Mouse (Mus musculus) bone marrow macrophage, adult 2 months (primary cell): ENCODE measurements around the gene 1700008O03Rik. TPM values are rescaled to one million over a fixed set of nuclear protein-coding genes. Genes with fewer than 3 reads are reported as not detected.

Experiments used
- H3K27ac ChIP-seq: 2 replicates; pipeline ENCODE4 v1.5.1; 2012; ENCODE audit warnings: low read depth, low read length; ENCODE audit not compliant: insufficient read depth
- H3K4me1 ChIP-seq: 2 replicates; pipeline ENCODE4 v1.6.1; 2012; ENCODE audit warnings: low read length; ENCODE audit not compliant: control insufficient read depth, insufficient read depth
- H3K4me3 ChIP-seq: 2 replicates; pipeline ENCODE4 v1.5.1; 2012; ENCODE audit warnings: mild to moderate bottlenecking, low read length, moderate library complexity; ENCODE audit not compliant: insufficient read depth
- CTCF ChIP-seq: IDR thresholded peaks from 2 replicates; pipeline ENCODE4 v1.5.1; 2012; ENCODE audit warnings: low read depth, mild to moderate bottlenecking, low read length, moderate library complexity
- POLR2A ChIP-seq: IDR thresholded peaks from 2 replicates; pipeline ENCODE4 v1.6.1; 2012; ENCODE audit warnings: mild to moderate bottlenecking, low read depth, low read length, borderline replicate concordance
- polyA plus RNA-seq: library from polyadenylated mRNA; stranded (reverse); fragments of >200 nt; gene quantifications from 2 replicates; pipeline ENCODE4 v1.2.4, GENCODE M21; 2012; ENCODE audit not compliant: missing spikeins, insufficient read depth, insufficient read length

Gene 1700008O03Rik
- polyA plus RNA-seq, 1 experiment = 1.2 TPM

GRCm38 (mm10) chr7:44378290-44378689 is 7.3 kb downstream of the 1700008O03Rik start:
- H3K4me1 ChIP-seq = peaks cover 27% of the 10 kb centered on the region
- H3K27ac ChIP-seq = no peak overlapping the region
- H3K4me3 ChIP-seq = no peak overlapping the region
- no peak for TF ChIP-seq CTCF
- no peak for TF ChIP-seq POLR2A

- Histone ChIP-seq H3K4me1 (peaks cover 33% of the 10 kb centered on the region), H3K4me3 (no peak overlapping the region), H3K27ac (no peak overlapping the region)
- TF ChIP-seq POLR2A (no peak), CTCF (no peak)
Observed at GRCm38 (mm10) chr7:44375793-44376192, 9.8 kb downstream of the 1700008O03Rik start.

GRCm38 (mm10) chr7:44375207-44375606 is 10.4 kb downstream of the 1700008O03Rik start:
- H3K4me3 ChIP-seq = peak overlapping the region; percentile 69; the same call in 1 of the 2 replicates
- H3K4me1 ChIP-seq = peaks cover 33% of the 10 kb centered on the region
- TF ChIP-seq CTCF (no peak), POLR2A (no peak)
- H3K27ac ChIP-seq = no peak overlapping the region

GRCm38 (mm10) chr7:44374756-44375155 is 10.9 kb downstream of the 1700008O03Rik start:
- peak overlapping the region; percentile 35 for H3K27ac ChIP-seq
- no peak for TF ChIP-seq POLR2A
- TF ChIP-seq CTCF = no peak
- peak overlapping the region; percentile 69 for H3K4me3 ChIP-seq
- peaks cover 33% of the 10 kb centered on the region for H3K4me1 ChIP-seq

- peak overlapping the region; percentile 80 for H3K27ac ChIP-seq
- H3K4me1 ChIP-seq = peaks cover 28% of the 10 kb centered on the region
- peak overlapping the region; percentile 69 for H3K4me3 ChIP-seq
- no peak for TF ChIP-seq CTCF
- TF ChIP-seq POLR2A = no peak
Observed at GRCm38 (mm10) chr7:44373889-44374652, 11.5 kb downstream of the 1700008O03Rik start.

GRCm38 (mm10) chr7:44373460-44373859 is 12.2 kb downstream of the 1700008O03Rik start:
- TF ChIP-seq CTCF (no peak), POLR2A (no peak)
- Histone ChIP-seq H3K4me3 (peak overlapping the region; percentile 57), H3K27ac (peak overlapping the region; percentile 51)

GRCm38 (mm10) chr7:44372678-44373077 is 12.9 kb downstream of the 1700008O03Rik start:
- TF ChIP-seq POLR2A (no peak), CTCF (no peak)
- Histone ChIP-seq H3K4me1 (peaks cover 18% of the 10 kb centered on the region), H3K27ac (no peak overlapping the region), H3K4me3 (no peak overlapping the region)

More at GRCm38 (mm10) chr7:44373460-44373859, 12.2 kb downstream of the 1700008O03Rik start:
- H3K4me1 ChIP-seq = peaks cover 22% of the 10 kb centered on the region

GRCm38 (mm10) chr7:44360792-44361301 is 24.8 kb downstream of the 1700008O03Rik start:
- Histone ChIP-seq H3K4me1 (peaks cover 23% of the 10 kb centered on the region), H3K4me3 (0 out of 2 replicates have a peak overlapping the region, but pooled peaks have one; percentile 75), H3K27ac (no peak overlapping the region)
- no peak for TF ChIP-seq POLR2A
- TF ChIP-seq CTCF = no peak

- H3K4me3 ChIP-seq = peak overlapping the region; percentile 75
- TF ChIP-seq POLR2A (no peak), CTCF (no peak)
- peaks cover 23% of the 10 kb centered on the region for H3K4me1 ChIP-seq
- peak overlapping the region; percentile 37; the same call in 1 of the 2 replicates for H3K27ac ChIP-seq
Observed at GRCm38 (mm10) chr7:44359908-44360672, 25.5 kb downstream of the 1700008O03Rik start.
